Mouse (Mus musculus) limb, embryonic 13.5 days (tissue): Measurements from ENCODE around the gene Plpp7. TPM values are rescaled to one million over a fixed set of nuclear protein-coding genes. Genes with fewer than 3 reads are reported as not detected.

ENCODE experiments used
- ATAC-seq: fragments of 200-750 bp; cut with Nextera tagmentation; 2 replicates; pipeline ENCODE4 v1.8.0; 2017; ENCODE audit warnings: low read depth, moderate number of reproducible peaks, moderate TSS enrichment; ENCODE audit not compliant: low FRiP score
- H3K27ac ChIP-seq: fragments of 300-500 bp; sonication (generic); 2 replicates; pipeline ENCODE4 v1.5.1; 2015; ENCODE audit warnings: inconsistent platforms, mild to moderate bottlenecking, moderate library complexity
- H3K27me3 ChIP-seq: fragments of 300-500 bp; sonication (generic); 2 replicates; pipeline ENCODE4 v1.6.1; 2015; ENCODE audit warnings: mild to moderate bottlenecking, inconsistent platforms
- H3K36me3 ChIP-seq: fragments of 300-500 bp; sonication (generic); 2 replicates; pipeline ENCODE4 v1.6.1; 2015; ENCODE audit warnings: inconsistent platforms, mild to moderate bottlenecking, moderate library complexity
- H3K4me1 ChIP-seq: fragments of 300-500 bp; sonication (generic); 2 replicates; pipeline ENCODE4 v1.6.1; 2015; ENCODE audit warnings: inconsistent platforms
- H3K4me2 ChIP-seq: fragments of 300-500 bp; sonication (generic); replicated peaks from 2 replicates; pipeline ENCODE4 v1.6.1; 2015; ENCODE audit warnings: inconsistent platforms, mild to moderate bottlenecking, moderate library complexity
- H3K4me3 ChIP-seq: fragments of 300-500 bp; sonication (generic); 2 replicates; pipeline ENCODE4 v1.5.1; 2015; ENCODE audit warnings: moderate library complexity, mild to moderate bottlenecking, inconsistent platforms
- H3K9ac ChIP-seq: fragments of 300-500 bp; sonication (generic); 2 replicates; pipeline ENCODE4 v1.6.1; 2015; ENCODE audit warnings: mild to moderate bottlenecking, inconsistent platforms
- H3K9me3 ChIP-seq: fragments of 300-500 bp; sonication (generic); 2 replicates; pipeline ENCODE4 v1.6.1; 2016; ENCODE audit warnings: inconsistent platforms
- WGBS: fragments of 180-500 bp; shearing (Covaris S2); methylation state at CpG from one replicate; pipeline ENCODE4 v1.1.7; 2015; 5-methylcytosine and 5-hydroxymethylcytosine counted together
- polyA plus RNA-seq: library from polyadenylated mRNA; unstranded; fragments of >200 nt; fragmentation: Nextera tagmentation; extraction: Ambion mirVana; gene quantifications from 2 replicates; pipeline ENCODE4 v1.2.1, GENCODE M21; 2015

Plpp7 gene
- 7.3 and 8.3 TPM in 2 replicates for polyA plus RNA-seq

DNA sequence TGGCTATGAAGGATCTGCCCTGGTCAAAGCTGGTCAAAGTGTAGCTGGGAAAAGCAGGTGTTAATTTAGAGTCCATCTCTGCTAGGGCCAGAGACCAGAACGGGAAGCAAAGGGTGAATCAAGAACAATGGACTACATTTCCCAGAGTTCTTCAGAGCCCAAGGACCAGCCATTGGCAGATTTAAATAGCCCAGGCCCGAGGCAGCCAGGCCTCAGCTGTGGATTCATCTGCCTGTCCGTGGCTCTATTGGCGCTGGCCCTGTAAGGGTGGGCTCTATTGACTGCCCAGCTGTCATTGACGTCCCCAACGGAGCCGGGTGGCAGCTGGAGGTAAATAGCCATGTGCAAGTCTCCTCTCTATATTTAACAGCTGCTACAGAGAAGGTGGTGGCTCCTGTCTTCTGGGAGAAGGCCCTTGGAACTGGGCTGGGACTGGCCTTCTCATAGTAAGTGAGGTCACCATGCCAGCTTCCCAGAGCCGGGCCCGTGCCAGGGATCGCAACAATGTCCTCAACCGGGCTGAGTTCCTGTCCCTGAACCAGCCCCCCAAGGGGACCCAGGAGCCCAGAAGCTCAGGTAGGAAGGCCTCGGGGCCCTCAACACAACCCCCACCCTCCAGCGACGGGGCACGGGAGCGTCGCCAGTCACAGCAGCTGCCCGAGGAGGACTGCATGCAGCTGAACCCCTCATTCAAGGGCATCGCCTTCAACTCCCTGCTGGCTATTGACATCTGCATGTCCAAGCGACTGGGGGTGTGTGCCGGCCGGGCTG lies at the start of gene Plpp7:
TSS of gene Plpp7 (plus strand) at position 178 of the 771 bp plus-strand sequence.
- Histone ChIP-seq H3K4me1 (peaks cover 8% of the 10 kb centered on the region), H3K27me3 (no peaks in the 10 kb centered on the region), H3K27ac (peak within 1 kb of the TSS; percentile 16; the same call in 1 of the 2 replicates), H3K9ac (peak within 1 kb of the TSS; percentile 70), H3K4me2 (peak within 1 kb of the TSS; percentile 64), H3K4me3 (peak within 1 kb of the TSS; percentile 40), H3K36me3 (no peaks in the 10 kb centered on the region), H3K9me3 (no peaks in the 10 kb centered on the region)
- 58% methylated on average over 22 of the region's 22 CpGs for WGBS
- peak; percentile 85 for ATAC-seq

DNA sequence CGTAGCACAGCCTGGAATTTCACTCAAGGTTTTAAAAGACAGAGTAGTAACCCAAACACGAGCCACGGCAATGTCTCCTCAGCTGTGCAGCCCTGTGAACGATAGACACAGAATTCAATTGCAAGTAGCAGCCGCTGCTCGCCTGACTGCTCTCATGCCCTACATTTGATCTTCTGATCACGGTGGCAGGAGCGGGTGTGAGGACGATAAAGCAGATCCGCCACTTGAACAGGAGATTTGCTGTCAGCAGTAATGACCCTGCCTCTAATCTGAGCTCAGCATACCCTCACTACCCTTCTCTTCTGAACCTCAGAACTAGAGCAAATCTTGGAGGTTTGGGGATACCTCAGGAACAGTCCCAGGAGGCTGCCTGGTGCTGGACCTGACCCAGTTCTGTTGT lies 49.3 kb upstream of the Plpp7 start:
- no peak for ATAC-seq
- no peaks in the 10 kb centered on the region for H3K27me3 ChIP-seq
- no peak overlapping the region for H3K4me3 ChIP-seq
- no peaks in the 10 kb centered on the region for H3K9me3 ChIP-seq
- no peaks in the 10 kb centered on the region for H3K4me1 ChIP-seq
- WGBS: 74% methylated on average over 10 of the region's 10 CpGs
- H3K27ac ChIP-seq: no peak overlapping the region; the same call in 1 of the 2 replicates
- no peak overlapping the region for H3K9ac ChIP-seq
- H3K4me2 ChIP-seq: no peak overlapping the region
- H3K36me3 ChIP-seq: peaks cover 97% of the 10 kb centered on the region

DNA sequence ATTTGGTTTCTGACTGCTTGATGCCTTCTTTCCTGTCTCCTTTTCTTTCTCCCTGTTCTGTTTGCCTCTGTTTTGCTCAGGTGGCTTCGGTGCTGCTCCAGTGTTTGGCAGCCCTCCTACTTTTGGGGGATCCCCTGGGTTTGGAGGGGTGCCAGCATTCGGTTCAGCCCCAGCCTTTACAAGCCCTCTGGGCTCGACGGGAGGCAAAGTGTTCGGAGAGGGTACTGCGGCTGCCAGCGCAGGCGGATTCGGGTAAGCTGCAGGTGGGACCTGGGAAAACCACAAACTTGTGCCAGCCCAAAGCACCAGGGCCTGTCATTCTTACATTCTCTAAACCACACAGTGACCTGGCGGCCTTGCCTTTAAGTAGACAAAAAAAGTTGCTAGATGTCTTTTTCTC lies 48.0 kb upstream of the Plpp7 start:
- Histone ChIP-seq H3K9ac (no peak overlapping the region), H3K27me3 (no peaks in the 10 kb centered on the region), H3K9me3 (no peaks in the 10 kb centered on the region), H3K4me3 (no peak overlapping the region), H3K36me3 (peaks cover 96% of the 10 kb centered on the region), H3K27ac (no peak overlapping the region), H3K4me1 (no peaks in the 10 kb centered on the region), H3K4me2 (no peak overlapping the region)
- 74% methylated on average over 10 of the region's 10 CpGs for WGBS
- ATAC-seq: no peak

DNA sequence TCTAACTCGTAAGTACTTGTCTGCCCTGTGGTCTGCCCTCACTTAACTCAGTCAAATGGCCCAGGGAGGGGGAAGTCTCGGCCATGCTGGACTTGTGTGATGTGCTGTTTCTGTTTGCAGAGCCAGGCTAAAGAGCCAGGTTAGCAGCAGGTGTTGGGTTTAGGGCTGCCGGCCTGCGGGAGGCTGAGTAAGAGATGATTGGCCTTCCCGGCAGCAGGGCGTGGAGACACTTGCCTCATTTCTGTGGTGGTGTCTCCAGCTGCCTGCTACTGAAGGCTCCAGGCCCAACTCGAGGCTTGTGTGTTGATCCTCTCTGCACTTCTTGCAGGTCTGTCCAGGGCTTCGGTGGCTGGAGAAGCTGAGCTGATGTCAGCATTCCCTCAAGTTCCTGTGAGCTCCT lies 43.5 kb upstream of the Plpp7 start:
- H3K36me3 ChIP-seq: peaks cover 63% of the 10 kb centered on the region

DNA sequence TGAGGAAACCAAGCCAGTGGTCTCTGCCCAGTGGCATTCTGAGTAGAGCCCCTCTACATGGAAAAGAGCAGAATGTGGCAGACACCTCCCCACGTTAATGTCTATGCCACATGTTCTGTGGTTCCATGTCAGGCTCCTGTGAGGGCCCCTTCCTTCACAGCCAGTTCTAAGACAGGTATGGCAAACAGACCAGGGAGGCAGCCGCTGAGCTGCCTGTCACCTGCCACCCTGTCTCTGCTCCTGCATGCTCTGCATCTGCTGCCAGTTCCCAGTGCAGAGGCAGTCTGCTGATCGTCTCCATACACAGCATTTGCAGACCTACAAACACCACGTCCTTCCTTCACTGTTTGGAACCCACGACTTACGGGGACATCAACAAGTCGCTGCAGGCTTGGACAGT lies 42.9 kb upstream of the Plpp7 start:
- Histone ChIP-seq H3K9me3 (no peaks in the 10 kb centered on the region), H3K36me3 (peaks cover 57% of the 10 kb centered on the region), H3K4me3 (no peak overlapping the region), H3K9ac (no peak overlapping the region), H3K27me3 (no peaks in the 10 kb centered on the region), H3K4me2 (no peak overlapping the region), H3K27ac (no peak overlapping the region), H3K4me1 (no peaks in the 10 kb centered on the region)
- no peak for ATAC-seq
- 91% methylated on average over 7 of the region's 7 CpGs for WGBS

More for the DNA sequence above, 43.5 kb upstream of the Plpp7 start:
- 74% methylated on average over 8 of the region's 8 CpGs for WGBS
- H3K27me3 ChIP-seq: no peaks in the 10 kb centered on the region
- no peak for ATAC-seq
- no peak overlapping the region for H3K27ac ChIP-seq
- no peak overlapping the region for H3K9ac ChIP-seq
- no peak overlapping the region for H3K4me2 ChIP-seq
- H3K9me3 ChIP-seq: no peaks in the 10 kb centered on the region
- no peak overlapping the region for H3K4me3 ChIP-seq
- no peaks in the 10 kb centered on the region for H3K4me1 ChIP-seq

DNA sequence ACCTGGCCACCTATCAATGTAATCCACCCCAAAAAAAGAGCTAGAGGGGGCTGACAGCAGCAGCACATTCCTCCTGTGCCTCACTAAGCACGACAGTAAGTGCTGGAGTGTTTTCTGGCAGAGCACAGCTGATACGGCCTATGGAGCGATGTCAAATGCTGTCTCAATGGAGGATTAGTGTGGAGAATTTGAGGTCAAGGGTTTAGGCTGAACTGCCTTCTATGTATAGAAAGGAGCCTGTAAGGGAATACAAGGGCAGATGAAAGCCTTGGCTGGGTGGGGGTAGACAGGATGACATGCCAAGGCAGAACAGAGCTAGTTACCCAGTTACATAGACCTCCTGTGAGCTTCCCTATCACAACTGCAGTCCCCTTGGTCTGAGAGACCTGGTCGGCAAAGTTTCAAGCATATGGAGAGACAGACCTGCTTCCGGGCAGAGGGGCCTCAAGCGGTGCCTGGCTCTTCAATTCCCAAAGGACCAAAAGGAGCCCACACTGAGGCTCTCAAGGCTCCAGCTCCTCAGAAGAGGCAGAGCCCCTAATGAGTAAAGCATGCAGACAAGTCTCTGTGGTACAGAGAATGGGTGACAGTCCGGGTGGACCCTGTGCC lies 39.9 kb upstream of the Plpp7 start:
- peaks cover 3% of the 10 kb centered on the region; the same call in 1 of the 2 replicates for H3K4me1 ChIP-seq
- H3K27me3 ChIP-seq: no peaks in the 10 kb centered on the region
- H3K4me2 ChIP-seq: no peak overlapping the region
- H3K9me3 ChIP-seq: no peaks in the 10 kb centered on the region
- no peak overlapping the region for H3K4me3 ChIP-seq
- peak; percentile 54 for ATAC-seq
- H3K9ac ChIP-seq: no peak overlapping the region
- H3K27ac ChIP-seq: no peak overlapping the region
- WGBS: 68% methylated on average over 7 of the region's 7 CpGs
- peaks cover 26% of the 10 kb centered on the region for H3K36me3 ChIP-seq

DNA sequence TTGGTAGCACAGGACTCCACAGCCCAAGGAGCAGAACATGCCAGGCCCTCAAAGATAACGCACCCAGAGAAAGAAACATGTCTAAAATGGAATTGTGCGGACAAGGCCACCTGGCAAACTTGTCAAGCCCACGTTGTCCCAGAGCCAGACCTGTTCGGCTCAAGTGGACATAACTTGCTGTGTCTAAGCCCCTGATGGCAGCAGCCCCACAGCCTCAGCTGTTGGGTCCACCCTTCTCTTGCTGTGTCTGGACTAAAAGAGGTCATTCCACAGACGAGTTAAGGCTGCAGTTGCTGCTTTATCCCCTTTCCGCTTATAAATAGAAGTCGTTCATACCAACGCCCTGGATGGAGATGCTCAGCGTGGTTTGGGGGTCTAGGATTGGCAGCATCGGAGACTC lies 38.8 kb upstream of the Plpp7 start:
- H3K4me3 ChIP-seq: no peak overlapping the region
- H3K4me2 ChIP-seq: no peak overlapping the region
- H3K9ac ChIP-seq: no peak overlapping the region
- H3K27me3 ChIP-seq: no peaks in the 10 kb centered on the region
- H3K27ac ChIP-seq: no peak overlapping the region
- WGBS: 85% methylated on average over 10 of the region's 10 CpGs
- H3K4me1 ChIP-seq: peaks cover 4% of the 10 kb centered on the region; the same call in 1 of the 2 replicates
- peaks cover 17% of the 10 kb centered on the region for H3K36me3 ChIP-seq
- H3K9me3 ChIP-seq: no peaks in the 10 kb centered on the region
- peak; percentile 52; the same call in 1 of the 2 replicates for ATAC-seq

DNA sequence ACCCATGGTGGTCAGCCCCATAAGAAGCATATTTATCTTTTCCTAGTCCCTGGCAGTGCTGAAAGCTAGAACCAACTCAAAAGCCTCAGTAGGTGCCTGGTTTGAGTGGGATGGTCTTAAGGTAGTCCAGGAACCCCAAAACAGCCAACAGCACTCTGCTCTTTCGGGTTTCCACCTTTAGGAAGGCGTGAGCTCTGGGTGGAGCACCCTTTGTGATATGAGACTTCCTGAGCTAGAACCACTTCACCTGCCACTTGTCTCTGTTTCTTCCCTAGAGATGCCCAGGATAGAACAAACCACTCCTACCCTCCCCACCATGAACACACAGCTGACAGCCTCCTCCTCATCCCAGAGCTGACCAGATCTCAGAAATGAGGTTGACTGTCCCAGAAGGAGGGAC lies 38.0 kb upstream of the Plpp7 start:
- Histone ChIP-seq H3K9ac (no peak overlapping the region), H3K9me3 (no peaks in the 10 kb centered on the region), H3K36me3 (peaks cover 8% of the 10 kb centered on the region), H3K27ac (no peak overlapping the region; the same call in 1 of the 2 replicates), H3K4me2 (no peak overlapping the region), H3K27me3 (no peaks in the 10 kb centered on the region), H3K4me1 (peaks cover 4% of the 10 kb centered on the region; the same call in 1 of the 2 replicates), H3K4me3 (no peak overlapping the region)
- no peak for ATAC-seq
- WGBS: 82% methylated on average over 2 of the region's 2 CpGs

DNA sequence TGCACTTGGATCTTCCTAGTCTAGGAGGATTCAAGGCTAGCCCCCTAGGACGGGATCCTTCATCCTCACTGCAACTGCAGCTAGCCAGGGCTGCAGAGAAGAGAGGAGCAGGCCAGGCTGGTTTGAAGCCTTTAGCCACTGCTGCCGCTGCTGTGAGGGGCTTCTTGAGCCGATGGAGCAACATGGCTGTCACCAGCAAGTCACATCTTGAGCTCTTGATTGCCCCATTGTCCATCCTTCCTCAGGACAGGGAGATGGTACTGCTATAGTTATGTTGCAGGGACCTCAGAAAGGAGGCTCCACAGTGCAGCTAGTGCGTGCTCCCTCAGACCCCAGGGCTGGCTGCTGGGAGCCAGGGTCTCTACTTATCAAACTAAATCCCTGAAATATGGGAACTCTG lies 37.5 kb upstream of the Plpp7 start:
- no peaks in the 10 kb centered on the region for H3K9me3 ChIP-seq
- 78% methylated on average over 4 of the region's 4 CpGs for WGBS
- no peak overlapping the region for H3K9ac ChIP-seq
- no peak overlapping the region for H3K4me2 ChIP-seq
- H3K4me1 ChIP-seq: peaks cover 4% of the 10 kb centered on the region; the same call in 1 of the 2 replicates
- no peak overlapping the region for H3K4me3 ChIP-seq
- H3K27me3 ChIP-seq: no peaks in the 10 kb centered on the region
- no peak overlapping the region; the same call in 1 of the 2 replicates for H3K27ac ChIP-seq
- peaks cover 4% of the 10 kb centered on the region; the same call in 1 of the 2 replicates for H3K36me3 ChIP-seq
- ATAC-seq: no peak

DNA sequence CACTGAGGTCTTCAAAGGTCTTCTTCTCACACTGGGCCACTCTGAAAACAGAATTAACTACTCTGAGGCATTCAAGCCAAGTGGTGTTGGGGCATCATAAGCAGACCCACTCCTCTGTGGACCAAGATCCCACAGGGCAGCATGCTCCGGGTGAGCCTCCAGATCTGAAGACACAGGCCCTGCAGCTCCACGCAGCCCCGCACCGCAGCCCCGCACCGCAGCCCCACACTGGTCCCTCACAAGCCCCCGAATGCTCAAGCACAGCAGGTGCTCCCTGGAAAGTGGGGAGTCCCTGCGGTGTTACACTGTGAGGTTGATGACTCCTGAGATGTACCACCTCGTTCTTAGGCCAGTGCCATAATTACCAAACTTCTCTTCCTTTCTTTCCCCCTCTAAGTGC lies 37.1 kb upstream of the Plpp7 start:
- ATAC-seq: no peak
- WGBS: 74% methylated on average over 9 of the region's 9 CpGs
- no peak overlapping the region; the same call in 1 of the 2 replicates for H3K27ac ChIP-seq
- peaks cover 4% of the 10 kb centered on the region; the same call in 1 of the 2 replicates for H3K4me1 ChIP-seq
- no peaks in the 10 kb centered on the region for H3K27me3 ChIP-seq
- H3K4me3 ChIP-seq: no peak overlapping the region
- H3K36me3 ChIP-seq: peaks cover 4% of the 10 kb centered on the region; the same call in 1 of the 2 replicates
- H3K4me2 ChIP-seq: no peak overlapping the region
- no peaks in the 10 kb centered on the region for H3K9me3 ChIP-seq
- H3K9ac ChIP-seq: no peak overlapping the region

DNA sequence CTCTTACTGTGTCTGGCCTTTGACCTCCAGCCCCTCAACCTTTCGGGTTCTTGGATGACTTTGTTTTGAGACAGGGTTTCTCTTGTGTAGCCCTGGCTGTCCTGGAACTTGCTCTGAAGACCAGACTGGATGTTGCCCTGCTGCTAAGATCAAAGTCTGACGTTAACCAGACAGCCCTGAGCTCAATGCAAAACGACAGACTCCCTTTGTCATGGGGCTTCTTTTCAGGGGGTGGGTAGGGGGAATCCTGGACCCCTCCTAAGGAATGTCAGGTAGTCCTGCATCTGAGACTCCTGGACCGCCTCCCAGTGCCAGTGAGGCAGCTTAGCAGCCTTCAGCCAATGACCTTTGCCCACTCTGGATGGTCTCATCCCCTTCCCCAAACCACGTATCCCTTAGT lies 36.6 kb upstream of the Plpp7 start:
- H3K9ac ChIP-seq: no peak overlapping the region
- peaks cover 4% of the 10 kb centered on the region; the same call in 1 of the 2 replicates for H3K4me1 ChIP-seq
- H3K4me2 ChIP-seq: no peak overlapping the region
- 34% methylated on average over 5 of the region's 5 CpGs for WGBS
- no peaks in the 10 kb centered on the region for H3K9me3 ChIP-seq
- no peaks in the 10 kb centered on the region for H3K27me3 ChIP-seq
- H3K4me3 ChIP-seq: no peak overlapping the region
- H3K27ac ChIP-seq: no peak overlapping the region
- no peak for ATAC-seq
- H3K36me3 ChIP-seq: peaks cover under 1% of the 10 kb centered on the region; the same call in 1 of the 2 replicates

DNA sequence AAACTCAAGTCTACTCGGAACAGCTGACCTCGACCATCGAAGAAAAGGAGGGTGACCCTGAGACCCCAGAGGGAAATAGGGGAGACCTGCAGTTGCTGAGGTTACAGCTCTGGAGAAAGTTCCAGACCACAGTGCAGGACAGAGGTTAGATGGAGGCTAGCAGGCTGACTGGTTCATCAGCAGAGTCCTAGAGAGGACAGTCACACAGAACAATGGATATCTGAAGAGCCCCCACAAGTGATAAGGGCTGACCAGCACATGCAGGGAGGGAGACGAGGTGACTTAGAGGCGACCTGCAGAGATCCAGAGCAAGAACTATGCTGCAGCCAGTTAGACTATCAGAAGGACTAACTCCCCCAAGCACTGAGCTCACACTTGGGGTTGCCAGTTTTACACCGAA lies 35.7 kb upstream of the Plpp7 start:
- H3K9ac ChIP-seq: no peak overlapping the region
- H3K27me3 ChIP-seq: no peaks in the 10 kb centered on the region
- H3K27ac ChIP-seq: no peak overlapping the region
- no peak overlapping the region for H3K4me2 ChIP-seq
- ATAC-seq: no peak
- H3K9me3 ChIP-seq: no peaks in the 10 kb centered on the region
- no peaks in the 10 kb centered on the region for H3K36me3 ChIP-seq
- H3K4me1 ChIP-seq: peaks cover 4% of the 10 kb centered on the region; the same call in 1 of the 2 replicates
- no peak overlapping the region for H3K4me3 ChIP-seq
- WGBS: 72% methylated on average over 6 of the region's 6 CpGs
